Mouse (Mus musculus): ENCODE measurements at regions not wholly inside any gene's neighbourhood (a gene's known extent, or its start where the extent isn't known, plus 50 kb on each side); places are given as distances from the start of the nearest gene placed in this dataset.

DNA sequence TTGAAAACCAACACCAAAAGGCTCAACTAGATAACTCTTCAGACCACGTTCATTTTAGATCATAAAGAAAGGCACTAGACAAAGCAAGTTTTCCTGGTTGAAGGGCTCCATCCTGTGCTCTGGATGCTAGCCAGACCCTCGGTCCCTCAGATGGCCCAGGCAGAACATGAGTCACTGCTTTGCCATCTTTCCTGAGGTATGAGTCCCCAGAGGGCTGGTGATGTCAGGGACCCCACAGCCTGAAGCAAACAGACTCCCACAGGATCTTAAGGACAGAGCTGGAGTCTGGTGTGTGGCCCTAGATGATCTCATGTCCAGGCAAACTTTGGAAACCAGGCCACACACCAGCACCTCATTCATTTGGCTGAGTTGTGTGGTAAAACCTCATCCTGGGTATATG is 203.2 kb upstream of the Six2 start:
- WGBS = 52% methylated on average over 2 of the region's 2 CpGs

DNA sequence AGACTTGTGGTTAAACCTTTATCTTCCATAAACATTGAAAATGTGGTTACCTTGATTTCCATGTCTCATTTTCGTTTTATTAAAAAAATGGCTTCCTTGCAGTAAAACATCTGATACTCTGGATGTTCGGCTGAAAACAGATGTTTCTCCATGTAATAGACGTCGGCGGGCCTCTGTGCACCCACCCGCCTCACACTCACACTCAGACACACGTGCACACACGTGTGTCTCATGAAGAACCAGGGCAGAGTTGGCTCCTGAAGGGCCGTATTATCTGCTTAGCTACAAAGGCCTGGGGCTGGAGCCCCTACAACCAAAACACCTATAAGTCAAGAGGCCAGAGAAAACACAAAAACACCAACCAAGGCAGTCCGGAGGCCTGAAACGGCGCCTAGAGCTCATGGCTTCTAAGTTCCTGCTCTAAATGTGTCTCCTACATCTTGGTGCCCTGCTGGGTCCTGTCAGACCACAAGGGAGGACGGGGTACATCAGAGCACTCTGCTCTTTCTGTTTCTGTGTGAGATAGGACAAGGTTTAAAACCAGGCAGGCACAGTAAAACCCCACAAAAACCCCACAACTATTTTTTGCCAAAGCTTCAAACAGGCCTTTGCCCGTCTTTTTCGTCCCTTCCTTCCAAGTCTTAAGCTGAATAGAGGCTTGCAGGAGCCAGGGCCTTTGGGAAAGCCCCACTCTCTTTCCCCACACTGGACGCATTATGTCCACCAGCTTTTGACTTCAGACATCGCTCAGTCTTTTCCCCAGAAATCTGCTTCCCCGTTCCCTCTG is 201.9 kb upstream of the Six2 start:
- 82% methylated on average over 18 of the region's 18 CpGs for WGBS

More for the DNA sequence above, 203.2 kb upstream of the Six2 start:
- Histone ChIP-seq H3K27ac (ENCODE audit: control insufficient read depth, insufficient read depth, low read depth, low read length, poor library complexity) (no peak overlapping the region), H3K4me3 (replicated peaks; ENCODE audit: control insufficient read depth, low read depth, low read length) (no peak overlapping the region), H3K4me1 (ENCODE audit: control insufficient read depth, insufficient read depth, low read length) (no peaks in the 10 kb centered on the region)
- TF ChIP-seq CTCF (IDR thresholded peaks at IDR 0.05; ENCODE audit: control insufficient read depth, insufficient read depth, low read length) (no peak), POLR2A (IDR thresholded peaks at IDR 0.05; ENCODE audit: borderline replicate concordance, control insufficient read depth, low read depth, low read length) (no peak)

DNA sequence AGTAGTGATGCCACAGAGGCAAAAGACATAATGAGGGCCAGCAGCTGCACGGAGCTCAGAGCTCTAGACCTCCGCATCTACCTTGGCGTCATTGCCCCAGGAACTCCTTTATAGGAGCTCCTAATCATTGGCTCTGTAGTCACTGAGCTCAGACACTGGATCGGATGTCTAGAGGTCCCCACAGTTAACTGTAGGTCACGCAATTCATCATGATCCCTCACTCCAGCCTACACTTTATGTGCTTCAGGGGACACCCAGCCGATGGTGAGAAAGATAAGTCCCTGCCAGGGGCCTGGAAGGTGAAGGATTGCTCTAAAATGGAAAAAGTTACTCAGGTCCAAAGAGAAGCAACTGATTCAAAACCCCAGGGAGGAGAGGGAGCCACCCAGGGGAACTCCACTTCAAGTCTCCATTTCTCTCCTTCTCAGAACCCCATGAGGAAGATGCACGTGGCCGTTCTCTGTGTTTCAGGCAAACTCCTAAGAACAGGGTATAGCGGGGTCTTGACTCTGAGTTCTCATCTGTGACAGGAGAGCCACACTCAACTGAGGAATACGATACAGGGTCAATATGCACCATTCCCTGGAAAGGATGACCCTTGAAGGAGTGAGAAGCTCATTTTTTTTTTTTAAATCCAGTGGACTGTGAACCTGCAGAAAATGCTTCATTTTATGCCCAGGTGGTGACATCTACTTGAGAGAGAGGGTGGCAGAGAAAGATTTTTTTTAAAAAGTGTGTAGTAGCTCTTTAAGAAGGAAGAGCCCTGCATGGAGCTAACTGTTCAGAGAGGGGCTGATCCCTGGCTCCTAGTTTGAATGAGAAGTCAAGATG is 200.7 kb upstream of the Six2 start:
- Histone ChIP-seq H3K4me3 (replicated peaks; ENCODE audit: control insufficient read depth, low read depth, low read length) (no peak overlapping the region), H3K27ac (ENCODE audit: control insufficient read depth, insufficient read depth, low read depth, low read length, poor library complexity) (no peak overlapping the region), H3K4me1 (ENCODE audit: control insufficient read depth, insufficient read depth, low read length) (no peaks in the 10 kb centered on the region)
- WGBS = 86% methylated on average over 10 of the region's 10 CpGs
- TF ChIP-seq POLR2A (IDR thresholded peaks at IDR 0.05; ENCODE audit: borderline replicate concordance, control insufficient read depth, low read depth, low read length) = no peak
- TF ChIP-seq CTCF (IDR thresholded peaks at IDR 0.05; ENCODE audit: control insufficient read depth, insufficient read depth, low read length) = no peak

More for the DNA sequence above, 201.9 kb upstream of the Six2 start:
- no peaks in the 10 kb centered on the region for H3K4me1 ChIP-seq (ENCODE audit: control insufficient read depth, insufficient read depth, low read length)
- H3K27ac ChIP-seq (ENCODE audit: control insufficient read depth, insufficient read depth, low read depth, low read length, poor library complexity) = no peak overlapping the region
- no peak overlapping the region for H3K4me3 ChIP-seq (replicated peaks; ENCODE audit: control insufficient read depth, low read depth, low read length)
- TF ChIP-seq POLR2A (IDR thresholded peaks at IDR 0.05; ENCODE audit: borderline replicate concordance, control insufficient read depth, low read depth, low read length) (no peak), CTCF (IDR thresholded peaks at IDR 0.05; ENCODE audit: control insufficient read depth, insufficient read depth, low read length) (no peak)

DNA sequence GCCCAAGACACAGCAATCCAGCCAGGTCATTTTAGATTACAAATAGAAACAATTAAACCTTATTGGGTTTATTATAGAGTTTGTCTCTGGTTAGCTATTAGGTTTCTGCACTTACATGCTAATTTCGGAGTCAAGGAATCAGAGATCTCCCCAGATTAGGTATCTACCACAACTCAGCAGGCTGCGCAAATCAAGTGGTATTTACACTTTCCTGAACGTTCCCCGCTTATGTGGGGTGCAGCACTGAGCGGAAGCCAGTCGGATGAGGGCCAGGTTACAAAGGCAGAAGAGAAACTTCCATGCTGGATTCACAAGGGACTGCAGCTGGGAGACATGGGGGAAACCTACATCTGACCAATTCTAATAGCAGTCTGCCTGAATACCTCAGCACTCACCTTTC is 198.6 kb upstream of the Six2 start:
- Histone ChIP-seq H3K4me1 (ENCODE audit: control insufficient read depth, insufficient read depth, low read length) (no peaks in the 10 kb centered on the region), H3K4me3 (replicated peaks; ENCODE audit: control insufficient read depth, low read depth, low read length) (no peak overlapping the region), H3K27ac (ENCODE audit: control insufficient read depth, insufficient read depth, low read depth, low read length, poor library complexity) (no peak overlapping the region)
- WGBS = 90% methylated on average over 6 of the region's 6 CpGs
- no peak for TF ChIP-seq POLR2A (IDR thresholded peaks at IDR 0.05; ENCODE audit: borderline replicate concordance, control insufficient read depth, low read depth, low read length)
- TF ChIP-seq CTCF (IDR thresholded peaks at IDR 0.05; ENCODE audit: control insufficient read depth, insufficient read depth, low read length) = no peak

DNA sequence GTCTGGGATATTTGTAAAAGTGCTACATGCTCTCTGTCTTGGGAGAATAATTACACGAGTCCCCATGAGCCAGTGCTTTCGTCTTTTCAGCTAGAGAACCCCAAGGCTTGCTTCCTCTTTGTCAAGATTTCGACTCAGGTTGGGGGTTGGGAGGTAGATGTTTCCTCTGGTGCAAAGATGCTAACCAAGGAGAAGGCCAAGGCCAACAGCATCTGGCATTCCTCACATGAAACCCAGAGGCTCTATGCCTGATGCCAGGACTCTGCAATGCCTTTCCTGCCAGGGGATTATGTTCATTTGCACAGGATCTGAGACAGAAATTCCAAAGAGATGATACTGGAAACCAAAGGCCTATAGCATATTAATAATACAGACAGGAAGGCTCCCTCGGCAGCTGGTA is 198.2 kb upstream of the Six2 start:
- H3K4me1 ChIP-seq (ENCODE audit: control insufficient read depth, insufficient read depth, low read length) = no peaks in the 10 kb centered on the region
- WGBS = 20% methylated on average over 4 of the region's 4 CpGs
- H3K4me3 ChIP-seq (replicated peaks; ENCODE audit: control insufficient read depth, low read depth, low read length) = no peak overlapping the region
- TF ChIP-seq POLR2A (IDR thresholded peaks at IDR 0.05; ENCODE audit: borderline replicate concordance, control insufficient read depth, low read depth, low read length) (no peak), CTCF (IDR thresholded peaks at IDR 0.05; ENCODE audit: control insufficient read depth, insufficient read depth, low read length) (no peak)
- no peak overlapping the region for H3K27ac ChIP-seq (ENCODE audit: control insufficient read depth, insufficient read depth, low read depth, low read length, poor library complexity)

DNA sequence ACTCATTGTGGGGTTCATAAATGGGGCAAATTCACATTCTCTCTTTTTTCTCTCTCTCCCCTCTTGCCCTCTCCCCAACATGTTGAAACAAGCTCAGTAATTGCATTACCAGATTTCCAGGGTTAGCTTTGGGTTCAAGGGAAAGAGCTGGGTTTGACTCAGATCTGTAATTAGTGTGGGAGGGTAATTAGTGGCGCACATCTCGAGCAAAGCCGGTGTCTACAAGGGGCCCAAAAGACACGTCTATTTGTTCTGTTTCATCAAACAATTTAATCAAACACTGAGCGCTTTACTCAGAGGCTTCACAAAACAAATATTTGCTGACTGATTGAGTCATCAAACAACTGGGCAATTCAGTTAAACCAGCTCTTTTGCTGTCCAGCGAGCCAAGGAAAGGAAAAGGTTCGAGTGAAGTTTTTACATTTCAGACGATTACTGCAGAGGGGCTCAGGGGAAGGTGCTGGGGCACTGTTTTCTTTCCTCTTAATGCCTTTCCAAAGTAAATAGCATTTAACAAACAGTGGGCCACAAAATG is 193.6 kb upstream of the Six2 start:
- TF ChIP-seq CTCF (IDR thresholded peaks at IDR 0.05; ENCODE audit: control insufficient read depth, insufficient read depth, low read length) (no peak), POLR2A (IDR thresholded peaks at IDR 0.05; ENCODE audit: borderline replicate concordance, control insufficient read depth, low read depth, low read length) (no peak)
- 81% methylated on average over 8 of the region's 8 CpGs for WGBS

DNA sequence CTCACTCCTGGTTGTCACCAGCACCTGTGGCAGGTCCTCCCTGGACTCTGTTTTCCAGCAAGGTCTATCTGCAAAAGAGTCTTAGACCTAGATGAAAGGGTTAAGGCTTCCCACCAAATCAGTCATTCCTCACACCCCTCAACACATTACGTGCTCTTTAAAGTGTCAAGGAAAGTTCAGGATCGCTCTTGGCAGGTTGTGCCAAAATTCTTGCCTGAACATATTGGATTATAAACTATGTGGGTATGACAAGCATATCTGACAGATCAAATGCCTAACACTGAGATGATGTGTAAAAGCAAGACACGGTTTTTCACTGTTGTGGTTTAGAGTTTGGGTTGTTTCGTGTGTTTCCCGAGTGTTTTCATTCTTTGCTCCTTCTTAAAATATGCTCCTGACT is 193.0 kb upstream of the Six2 start:
- H3K4me3 ChIP-seq (replicated peaks; ENCODE audit: control insufficient read depth, low read depth, low read length) = no peak overlapping the region

More for the DNA sequence above, 193.6 kb upstream of the Six2 start:
- H3K4me3 ChIP-seq (replicated peaks; ENCODE audit: control insufficient read depth, low read depth, low read length) = no peak overlapping the region
- no peak overlapping the region for H3K27ac ChIP-seq (ENCODE audit: control insufficient read depth, insufficient read depth, low read depth, low read length, poor library complexity)
- no peaks in the 10 kb centered on the region for H3K4me1 ChIP-seq (ENCODE audit: control insufficient read depth, insufficient read depth, low read length)

DNA sequence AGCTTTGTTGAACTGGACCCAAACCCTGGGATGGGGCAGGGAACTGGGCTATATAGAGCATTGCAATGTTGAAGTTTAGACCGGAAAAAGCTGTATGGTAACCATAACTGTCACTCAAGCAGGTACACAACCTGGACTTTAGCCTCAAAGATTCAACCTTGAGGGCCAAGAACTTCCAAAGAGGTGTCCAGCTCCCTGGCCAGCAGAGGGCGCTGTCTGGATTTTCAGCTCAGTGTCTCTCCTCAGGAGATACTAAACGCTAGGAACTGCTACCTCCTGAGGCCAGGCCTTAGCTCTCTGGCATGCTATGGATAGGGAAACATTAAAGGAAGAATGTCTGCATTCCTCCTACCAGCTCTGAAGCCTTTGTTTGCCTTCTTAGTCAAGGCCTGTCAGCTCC is 189.4 kb upstream of the Six2 start:
- TF ChIP-seq POLR2A (IDR thresholded peaks at IDR 0.05; ENCODE audit: borderline replicate concordance, control insufficient read depth, low read depth, low read length) (no peak), CTCF (IDR thresholded peaks at IDR 0.05; ENCODE audit: control insufficient read depth, insufficient read depth, low read length) (peak; percentile 63)
- no peak overlapping the region for H3K27ac ChIP-seq (ENCODE audit: control insufficient read depth, insufficient read depth, low read depth, low read length, poor library complexity)
- H3K4me1 ChIP-seq (ENCODE audit: control insufficient read depth, insufficient read depth, low read length) = no peaks in the 10 kb centered on the region
- H3K4me3 ChIP-seq (replicated peaks; ENCODE audit: control insufficient read depth, low read depth, low read length) = no peak overlapping the region
- 53% methylated on average over 3 of the region's 3 CpGs for WGBS

More for the DNA sequence above, 193.0 kb upstream of the Six2 start:
- TF ChIP-seq POLR2A (IDR thresholded peaks at IDR 0.05; ENCODE audit: borderline replicate concordance, control insufficient read depth, low read depth, low read length) (no peak), CTCF (IDR thresholded peaks at IDR 0.05; ENCODE audit: control insufficient read depth, insufficient read depth, low read length) (no peak)
- 81% methylated on average over 5 of the region's 5 CpGs for WGBS
- H3K4me1 ChIP-seq (ENCODE audit: control insufficient read depth, insufficient read depth, low read length) = no peaks in the 10 kb centered on the region
- H3K27ac ChIP-seq (ENCODE audit: control insufficient read depth, insufficient read depth, low read depth, low read length, poor library complexity) = no peak overlapping the region
